Mouse (Mus musculus): ENCODE measurements around the gene Gpcpd1. TPM values are rescaled to one million over a fixed set of nuclear protein-coding genes. Genes with fewer than 3 reads are reported as not detected.
"Not testable (repeated sequence)": the region's sequence is repeated elsewhere in the genome, so short reads cannot be mapped to it uniquely, and the experiment has no call there.

The Gpcpd1 gene
- polyA plus RNA-seq, 2 experiments = 34.6 to 43.4 TPM

DNA sequence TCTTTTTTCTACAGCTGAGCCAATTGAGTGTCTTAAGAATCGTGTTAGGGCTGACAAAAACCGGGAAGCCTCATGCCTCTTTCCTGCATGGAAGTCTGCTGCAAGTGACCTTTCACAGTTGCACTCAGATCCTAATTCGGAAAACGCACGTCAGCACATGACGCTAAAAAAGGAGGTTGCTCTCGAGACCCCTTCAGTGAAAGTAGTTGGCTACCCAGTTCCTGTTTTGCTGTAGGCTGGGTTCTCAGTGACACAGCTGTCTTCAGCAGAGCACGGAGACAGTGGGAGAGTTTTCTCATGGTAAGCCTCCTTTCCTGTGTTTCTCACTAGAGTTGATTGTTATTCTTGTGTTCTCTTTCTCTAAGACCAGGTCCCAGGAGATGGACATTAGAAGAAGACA, 9.7 kb upstream of the Gpcpd1 start:
- H3K27ac ChIP-seq (replicated peaks; ENCODE audit: low read depth, low read length) = no peak overlapping the region
- H3K9me3 ChIP-seq (ENCODE audit: control insufficient read depth, low read length) = no peaks in the 10 kb centered on the region
- ATAC-seq (ENCODE audit: low FRiP score, low read depth) = no peak
- no peak for TF ChIP-seq POLR2A (IDR thresholded peaks at IDR 0.05; ENCODE audit: borderline replicate concordance, extremely low read depth, insufficient read depth, insufficient read length)
- H3K4me2 ChIP-seq (replicated peaks; ENCODE audit: low read depth, low read length, severe bottlenecking) = no peak overlapping the region
- H3K36me3 ChIP-seq (ENCODE audit: control insufficient read depth, insufficient read depth, low read length) = no peaks in the 10 kb centered on the region
- no peak for DNase-seq (ENCODE audit: low spot score)
- H3K4me3 ChIP-seq (replicated peaks; ENCODE audit: low read length) = no peak overlapping the region
- H3K4me1 ChIP-seq (ENCODE audit: control insufficient read depth, insufficient read depth, low read length) = no peaks in the 10 kb centered on the region
- WGBS = 71% methylated on average over 8 of the region's 8 CpGs
- H3K9ac ChIP-seq (ENCODE audit: low read depth, low read length, severe bottlenecking) = no peak overlapping the region
- no peaks in the 10 kb centered on the region for H3K27me3 ChIP-seq (ENCODE audit: control insufficient read depth, insufficient read depth, low read length)

- no peaks in the 10 kb centered on the region for H3K36me3 ChIP-seq (ENCODE audit: control insufficient read depth, insufficient read depth, low read length)
- H3K27ac ChIP-seq (replicated peaks; ENCODE audit: low read depth, low read length) = no peak overlapping the region
- WGBS = 62% methylated on average over 11 of the region's 11 CpGs
- no peak overlapping the region for H3K9ac ChIP-seq (ENCODE audit: low read depth, low read length, severe bottlenecking)
- no peaks in the 10 kb centered on the region for H3K9me3 ChIP-seq (ENCODE audit: control insufficient read depth, low read length)
- H3K4me1 ChIP-seq (ENCODE audit: control insufficient read depth, insufficient read depth, low read length) = no peaks in the 10 kb centered on the region
- no peak for TF ChIP-seq POLR2A (IDR thresholded peaks at IDR 0.05; ENCODE audit: borderline replicate concordance, extremely low read depth, insufficient read depth, insufficient read length)
- no peaks in the 10 kb centered on the region for H3K27me3 ChIP-seq (ENCODE audit: control insufficient read depth, insufficient read depth, low read length)
- H3K4me3 ChIP-seq (replicated peaks; ENCODE audit: low read length) = no peak overlapping the region
- no peak overlapping the region for H3K4me2 ChIP-seq (replicated peaks; ENCODE audit: low read depth, low read length, severe bottlenecking)
- DNase-seq (ENCODE audit: low spot score) = no peak
- ATAC-seq (ENCODE audit: low FRiP score, low read depth) = no peak
Measured at GRCm38 (mm10) chr2:132595601-132596235, 8.2 kb upstream of the Gpcpd1 start.

DNA sequence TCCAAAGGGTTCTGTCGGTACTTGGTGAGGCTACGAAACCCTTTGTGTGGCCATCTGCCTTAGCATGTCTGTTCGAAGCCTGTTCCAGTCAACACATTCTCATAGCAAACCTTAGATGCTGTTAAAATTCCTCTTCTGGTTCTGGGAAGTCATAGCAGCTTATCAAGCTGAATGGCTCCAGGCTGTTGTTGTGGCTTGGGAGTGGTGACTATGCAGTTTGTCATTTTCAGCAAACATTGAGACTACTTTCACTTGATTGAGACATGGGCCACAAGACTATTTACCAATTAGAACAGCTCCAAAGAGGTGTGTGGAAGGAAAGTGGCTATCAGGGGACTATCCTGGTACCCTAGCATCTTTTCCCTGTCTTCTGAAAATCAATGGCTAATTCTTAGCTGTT, 4.6 kb upstream of the Gpcpd1 start:
- ATAC-seq (ENCODE audit: low FRiP score, low read depth) = no peak
- DNase-seq (ENCODE audit: low spot score) = no peak
- H3K27me3 ChIP-seq (ENCODE audit: control insufficient read depth, insufficient read depth, low read length) = no peaks in the 10 kb centered on the region
- H3K9ac ChIP-seq (ENCODE audit: low read depth, low read length, severe bottlenecking) = no peak overlapping the region
- TF ChIP-seq POLR2A (IDR thresholded peaks at IDR 0.05; ENCODE audit: borderline replicate concordance, extremely low read depth, insufficient read depth, insufficient read length) = no peak
- H3K4me2 ChIP-seq (replicated peaks; ENCODE audit: low read depth, low read length, severe bottlenecking) = no peak overlapping the region
- WGBS = 74% methylated on average over 3 of the region's 3 CpGs
- H3K4me1 ChIP-seq (ENCODE audit: control insufficient read depth, insufficient read depth, low read length) = no peaks in the 10 kb centered on the region; the same call in 1 of the 2 replicates
- H3K9me3 ChIP-seq (ENCODE audit: control insufficient read depth, low read length) = no peaks in the 10 kb centered on the region
- H3K36me3 ChIP-seq (ENCODE audit: control insufficient read depth, insufficient read depth, low read length) = no peaks in the 10 kb centered on the region
- no peak overlapping the region for H3K4me3 ChIP-seq (replicated peaks; ENCODE audit: low read length)
- no peak overlapping the region for H3K27ac ChIP-seq (replicated peaks; ENCODE audit: low read depth, low read length)

- not testable (repeated sequence) for H3K27me3 ChIP-seq (ENCODE audit: control insufficient read depth, insufficient read depth, low read length); H3K27ac ChIP-seq (replicated peaks; ENCODE audit: low read depth, low read length); H3K4me3 ChIP-seq (replicated peaks; ENCODE audit: low read length); H3K4me2 ChIP-seq (replicated peaks; ENCODE audit: low read depth, low read length, severe bottlenecking); DNase-seq (ENCODE audit: low spot score); ATAC-seq (ENCODE audit: low FRiP score, low read depth); H3K4me1 ChIP-seq (ENCODE audit: control insufficient read depth, insufficient read depth, low read length); H3K36me3 ChIP-seq (ENCODE audit: control insufficient read depth, insufficient read depth, low read length); H3K9ac ChIP-seq (ENCODE audit: low read depth, low read length, severe bottlenecking); H3K9me3 ChIP-seq (ENCODE audit: control insufficient read depth, low read length)
- WGBS = 80% methylated on average over 3 of the region's 3 CpGs
Measured at GRCm38 (mm10) chr2:132591579-132591978, 4.0 kb upstream of the Gpcpd1 start.

DNA sequence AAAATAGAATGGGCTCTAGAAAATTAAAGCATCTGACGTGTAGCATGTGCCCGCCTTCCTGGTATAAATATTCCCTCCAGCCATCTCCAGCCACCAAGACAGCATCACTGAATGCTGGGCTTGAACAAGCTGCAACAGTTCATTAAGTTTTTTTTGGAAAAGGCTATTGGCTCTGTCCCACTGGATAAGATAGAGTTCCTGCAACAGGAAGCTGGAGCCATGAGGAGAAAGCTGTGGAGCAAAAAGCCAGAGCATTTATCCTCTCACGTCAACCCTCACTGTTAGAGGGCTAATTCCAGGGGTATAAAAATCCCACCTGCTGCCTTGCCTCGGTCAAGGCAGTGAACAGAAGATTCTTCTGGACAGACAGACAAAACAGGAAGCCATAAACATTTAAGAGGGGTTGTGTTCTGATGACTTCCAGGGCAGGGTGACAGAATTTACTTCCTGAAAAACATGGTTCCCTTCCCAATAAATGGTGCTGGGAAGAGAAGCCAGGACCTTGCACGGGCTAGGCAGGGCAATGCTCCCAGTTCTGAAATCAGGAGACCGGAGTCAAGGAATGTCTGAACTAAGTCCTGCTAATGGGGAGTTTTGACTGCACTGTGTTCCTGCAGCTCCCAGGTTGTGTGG, 2.5 kb upstream of the Gpcpd1 start:
- no peak overlapping the region for H3K4me3 ChIP-seq (replicated peaks; ENCODE audit: low read length)
- H3K9me3 ChIP-seq (ENCODE audit: control insufficient read depth, low read length) = no peaks in the 10 kb centered on the region
- no peak overlapping the region for H3K9ac ChIP-seq (ENCODE audit: low read depth, low read length, severe bottlenecking)
- H3K27me3 ChIP-seq (ENCODE audit: control insufficient read depth, insufficient read depth, low read length) = no peaks in the 10 kb centered on the region
- no peak for TF ChIP-seq POLR2A (IDR thresholded peaks at IDR 0.05; ENCODE audit: borderline replicate concordance, extremely low read depth, insufficient read depth, insufficient read length)
- H3K4me2 ChIP-seq (replicated peaks; ENCODE audit: low read depth, low read length, severe bottlenecking) = no peak overlapping the region
- WGBS = 43% methylated on average over 6 of the region's 6 CpGs
- DNase-seq (ENCODE audit: low spot score) = no peak
- peak; percentile 37; the same call in 1 of the 2 replicates for ATAC-seq (ENCODE audit: low FRiP score, low read depth)
- H3K27ac ChIP-seq (replicated peaks; ENCODE audit: low read depth, low read length) = no peak overlapping the region
- no peaks in the 10 kb centered on the region for H3K36me3 ChIP-seq (ENCODE audit: control insufficient read depth, insufficient read depth, low read length)
- H3K4me1 ChIP-seq (ENCODE audit: control insufficient read depth, insufficient read depth, low read length) = no peaks in the 10 kb centered on the region; the same call in 1 of the 2 replicates

Data from limb, embryonic 14.5 days (tissue).